Mouse (Mus musculus): ENCODE data around the gene Pirb.
"Not testable (repeated sequence)": the region's sequence is repeated elsewhere in the genome, so short reads cannot be mapped to it uniquely, and the experiment has no call there.

Gene Pirb

GRCm38 (mm10) chr7:3720268-3720667 lies at the start of gene Pirb:
Gene Pirb, minus strand, starts transcription at chr7:3720391.
- DNase-seq (ENCODE audit: low read depth, low spot score), result not testable (repeated sequence)

- DNase-seq (ENCODE audit: low read depth, low spot score), result not testable (repeated sequence)
Measured at GRCm38 (mm10) chr7:3732675-3733074, 12.5 kb upstream of the Pirb start.

GRCm38 (mm10) chr7:3725459-3725858 lies 5.3 kb upstream of the Pirb start:
- DNase-seq (ENCODE audit: low read depth, low spot score), result not testable (repeated sequence)

DNA sequence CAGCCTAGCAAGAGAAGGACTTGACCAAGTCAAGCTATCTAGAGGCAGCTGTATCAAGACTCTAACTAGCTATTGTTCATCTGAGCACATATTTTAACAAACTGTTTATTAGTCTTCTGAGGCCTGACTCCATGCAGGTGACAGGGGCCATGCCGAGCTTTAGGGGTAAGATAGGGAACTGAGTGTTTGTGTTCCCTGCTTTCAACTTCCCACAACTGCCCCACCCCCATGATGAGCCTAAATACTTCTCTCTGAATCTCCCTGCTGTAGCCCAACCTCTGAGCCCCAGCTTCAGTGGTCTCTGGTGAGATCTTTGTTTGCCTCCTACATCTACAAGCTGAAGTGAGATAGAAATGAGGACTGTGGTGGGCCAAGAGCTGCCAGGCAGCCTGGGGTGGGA lies 4.9 kb downstream of the Pirb start:
- no peak for DNase-seq (ENCODE audit: low read depth, low spot score)

GRCm38 (mm10) chr7:3712264-3712942 lies 7.8 kb downstream of the Pirb start:
- no peak for DNase-seq (ENCODE audit: low read depth, low spot score)

GRCm38 (mm10) chr7:3709000-3709399 lies 11.2 kb downstream of the Pirb start:
- no peak for DNase-seq (ENCODE audit: low read depth, low spot score)

- not testable (repeated sequence) for DNase-seq (ENCODE audit: low read depth, low spot score)
Measured at GRCm38 (mm10) chr7:3708447-3708980, 11.7 kb downstream of the Pirb start.

DNA sequence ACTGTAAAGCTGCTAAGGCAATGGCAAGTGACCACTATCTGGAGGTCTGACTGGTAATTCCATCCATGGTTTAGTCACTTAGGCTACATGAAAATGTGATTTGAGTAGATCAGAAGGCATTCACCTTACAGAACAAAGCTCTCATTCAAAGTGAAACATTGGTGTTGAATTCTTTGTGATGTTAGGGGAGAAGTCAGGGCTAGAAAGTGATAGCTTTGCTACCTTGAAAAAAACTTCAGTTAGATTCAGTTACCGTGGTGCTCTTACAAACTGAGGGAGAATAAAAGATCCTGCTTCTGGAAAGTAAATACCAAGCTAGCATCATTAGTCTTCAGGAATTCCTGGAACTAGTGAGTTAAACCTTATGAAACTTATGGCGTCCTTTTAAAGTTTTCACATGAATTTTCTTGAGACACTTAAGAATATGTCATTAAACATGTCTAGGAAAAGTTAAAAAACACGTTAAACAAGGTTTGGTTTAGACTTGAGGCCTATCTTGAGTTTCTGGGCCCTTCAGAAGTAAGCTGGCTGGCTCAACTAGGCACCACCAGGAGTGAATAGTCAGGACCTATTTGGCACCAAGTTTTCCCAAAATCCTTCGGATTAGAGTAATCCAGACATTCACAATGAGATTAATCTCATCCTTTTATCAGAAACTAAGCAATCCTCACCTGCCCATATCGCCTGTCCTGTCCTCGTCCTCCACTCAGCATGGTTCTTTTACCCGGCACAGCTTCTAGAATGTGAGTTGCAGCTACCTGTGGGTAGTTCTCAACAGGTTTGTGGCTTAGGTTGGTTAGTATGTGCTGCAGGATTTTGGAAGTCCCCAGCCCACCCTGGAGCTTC lies 12.4 kb downstream of the Pirb start:
- DNase-seq (ENCODE audit: low read depth, low spot score), result no peak

DNA sequence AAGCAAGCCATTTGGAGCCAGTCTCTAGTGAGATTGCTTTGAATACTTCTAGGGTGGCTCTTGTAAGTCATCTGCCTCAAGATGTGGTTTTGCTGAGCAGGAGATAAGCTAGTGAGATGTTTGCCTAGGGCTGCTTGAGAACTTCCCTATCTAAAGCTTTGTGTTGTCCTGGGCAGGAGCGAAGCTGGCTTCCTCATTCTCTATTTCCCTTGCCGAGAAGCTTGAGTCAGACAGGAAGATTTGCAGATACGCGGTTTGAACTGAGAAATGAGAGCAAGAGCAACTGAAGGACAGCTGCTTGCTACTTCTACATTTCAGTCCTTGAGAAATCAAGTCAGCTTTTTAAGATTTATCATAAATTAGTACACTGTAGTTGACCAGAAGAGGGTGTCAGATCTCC lies 13.2 kb downstream of the Pirb start:
- DNase-seq (ENCODE audit: low read depth, low spot score), result peak; percentile 57

GRCm38 (mm10) chr7:3706343-3706934 lies 13.8 kb downstream of the Pirb start:
- DNase-seq (ENCODE audit: low read depth, low spot score), result no peak

DNA sequence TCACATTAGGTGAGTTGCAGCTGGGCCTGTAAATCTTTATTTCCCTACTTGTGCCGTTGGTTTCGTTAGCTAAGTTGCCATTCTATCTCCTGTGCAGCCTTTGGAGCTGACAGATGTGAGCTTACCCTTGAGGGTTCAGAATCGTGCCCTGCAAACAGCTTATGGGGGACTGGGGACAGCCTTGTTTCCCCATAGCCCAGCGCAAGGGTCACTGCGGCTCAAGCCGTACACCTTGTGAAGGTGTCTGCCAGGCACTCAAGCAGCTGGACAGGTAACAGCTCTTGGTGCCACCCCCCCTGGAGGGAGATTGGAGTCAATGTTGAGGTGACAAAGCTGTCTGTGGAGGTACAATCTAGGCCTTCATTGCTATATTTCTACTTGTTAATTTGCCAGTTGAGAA lies 14.3 kb downstream of the Pirb start:
- no peak for DNase-seq (ENCODE audit: low read depth, low spot score)

- not testable (repeated sequence) for DNase-seq (ENCODE audit: low read depth, low spot score)
Measured at GRCm38 (mm10) chr7:3705461-3705860, 14.7 kb downstream of the Pirb start.

DNA sequence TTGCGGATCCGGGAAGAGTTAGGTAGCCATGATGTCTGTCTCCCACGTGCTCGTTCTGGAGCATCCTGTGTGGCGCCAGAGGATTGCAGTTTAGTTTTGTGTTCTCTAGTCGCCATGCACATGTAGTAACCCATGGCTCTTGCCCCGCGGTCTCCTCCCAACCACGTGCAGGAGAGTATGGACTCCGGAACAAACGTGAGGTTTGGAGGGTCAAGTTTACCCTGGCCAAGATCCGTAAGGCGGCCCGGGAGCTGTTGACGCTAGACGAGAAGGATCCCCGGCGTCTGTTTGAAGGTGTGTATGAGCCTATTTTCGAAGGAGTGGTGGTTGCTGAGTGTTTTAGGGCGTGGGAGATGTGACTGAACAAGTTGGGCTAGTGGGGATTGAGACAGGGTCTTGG lies 15.7 kb downstream of the Pirb start:
- DNase-seq (ENCODE audit: low read depth, low spot score), result no peak

- DNase-seq (ENCODE audit: low read depth, low spot score), result peak; percentile 98
Measured at GRCm38 (mm10) chr7:3703879-3704441, 16.2 kb downstream of the Pirb start, which contains the start of gene Rps9. Gene Rps9, plus strand, starts transcription at chr7:3703993.

DNA sequence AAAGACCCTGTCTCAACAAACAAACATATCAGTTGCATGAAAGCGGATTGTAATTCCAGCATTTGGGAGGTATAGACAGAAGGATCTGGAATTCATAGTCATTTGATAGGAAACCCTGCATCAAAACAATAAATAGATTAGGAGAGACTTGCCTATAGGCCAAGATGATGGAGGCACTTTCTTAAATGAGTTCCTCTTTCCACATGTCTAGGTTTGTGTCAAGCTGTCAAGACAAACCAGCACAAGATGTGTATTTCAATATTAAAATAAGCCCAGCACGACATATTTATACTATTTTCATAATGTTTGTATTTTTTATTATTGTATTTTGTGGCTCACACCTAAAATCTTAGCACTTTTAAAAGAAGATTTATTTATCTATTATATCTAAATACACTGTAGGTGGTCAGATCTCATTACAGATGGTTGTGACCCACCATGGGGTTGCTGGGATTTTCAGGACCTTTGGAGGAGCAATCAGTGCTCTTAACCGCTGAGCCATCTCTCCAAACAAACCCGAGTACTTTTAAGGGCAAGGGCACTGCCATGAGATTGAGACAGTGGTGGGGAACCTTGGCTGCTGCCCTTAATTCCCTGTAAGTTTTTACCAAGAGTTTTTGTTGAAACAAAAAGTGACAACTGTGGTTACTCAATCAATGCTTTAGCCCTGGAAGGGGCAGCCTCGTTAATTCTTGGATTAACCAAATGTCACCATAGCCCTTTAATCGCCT lies 16.9 kb downstream of the Pirb start:
- DNase-seq (ENCODE audit: low read depth, low spot score), result no peak

GRCm38 (mm10) chr7:3698471-3698870 lies 21.7 kb downstream of the Pirb start:
- no peak for DNase-seq (ENCODE audit: low read depth, low spot score)

DNA sequence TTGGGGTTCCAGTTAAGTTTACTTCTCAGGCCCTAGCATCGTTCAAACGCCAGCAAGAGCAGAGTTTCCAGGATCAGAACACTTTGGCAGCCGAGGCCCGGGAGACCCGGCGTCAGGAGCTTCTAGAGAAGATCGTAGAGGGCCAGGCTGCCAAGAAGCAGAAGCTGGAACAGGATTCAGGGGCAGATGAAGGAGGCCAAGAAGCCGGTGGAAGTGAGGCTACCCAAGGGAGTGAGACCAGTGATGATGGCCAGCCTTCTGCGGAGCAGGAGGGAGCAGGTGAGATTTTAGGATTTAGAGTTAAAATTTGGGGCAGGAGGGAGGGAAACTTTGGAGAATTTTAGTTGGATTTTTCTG lies 25.3 kb downstream of the Pirb start:
- not testable (repeated sequence) for DNase-seq (ENCODE audit: low read depth, low spot score)

DNA sequence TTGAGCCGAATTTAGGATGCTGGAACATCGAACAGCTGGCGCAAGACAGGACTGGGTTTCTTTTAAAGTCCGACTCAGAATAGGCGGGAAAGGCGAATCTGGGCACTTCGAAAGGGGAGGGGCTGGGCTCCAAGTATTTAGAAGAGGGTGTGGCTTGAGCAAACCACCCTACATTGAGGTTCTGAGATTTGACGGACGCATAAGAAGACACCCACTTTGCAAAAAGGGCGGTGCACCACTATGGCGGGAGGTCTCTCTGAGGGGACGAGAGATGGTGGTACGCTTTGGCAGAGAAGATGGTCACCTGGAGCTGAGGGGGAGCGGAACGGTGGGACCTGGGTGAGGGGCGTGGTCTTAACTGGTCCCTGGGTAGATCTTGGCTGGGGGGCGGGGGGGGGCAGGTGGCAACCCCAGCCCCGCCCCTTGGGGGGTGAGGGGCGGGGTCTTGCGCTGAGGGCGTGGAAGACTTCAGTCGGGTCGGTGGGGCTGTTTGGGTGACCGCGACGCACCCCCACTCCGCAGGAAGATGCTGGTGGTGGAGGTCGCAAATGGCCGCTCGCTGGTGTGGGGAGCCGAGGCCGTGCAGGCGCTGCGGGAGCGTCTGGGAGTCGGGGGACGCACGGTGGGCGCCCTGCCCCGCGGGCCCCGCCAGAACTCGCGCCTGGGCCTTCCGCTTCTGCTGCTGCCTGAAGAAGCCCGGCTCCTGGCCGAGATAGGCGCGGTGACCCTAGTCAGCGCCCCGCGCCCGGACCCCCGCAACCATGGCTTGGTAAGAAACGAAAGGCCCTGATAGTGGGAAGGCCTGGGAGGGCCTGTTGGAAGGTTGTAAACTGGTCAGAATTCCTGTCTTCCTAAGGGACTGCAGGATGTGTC lies 25.9 kb downstream of the Pirb start:
- peak; percentile 73 for DNase-seq (ENCODE audit: low read depth, low spot score)

- DNase-seq (ENCODE audit: low read depth, low spot score), result no peak
Measured at GRCm38 (mm10) chr7:3693809-3694075, 26.4 kb downstream of the Pirb start.

- DNase-seq (ENCODE audit: low read depth, low spot score), result peak; percentile 95
Measured at GRCm38 (mm10) chr7:3692987-3693808, 27.0 kb downstream of the Pirb start, which contains the start of gene Mboat7. Gene Mboat7, minus strand, starts transcription at chr7:3693523.
